Mouse (Mus musculus) ES-E14 (cell line): ENCODE measurements around the gene Spata1. TPM values are rescaled to one million over a fixed set of nuclear protein-coding genes. Genes with fewer than 3 reads are reported as not detected.

Experiments used
- DNase-seq: peaks from one replicate; pipeline ENCODE4 v3.0.0-alpha.2; 2013; ENCODE audit warnings: low read depth, low spot score
- H3K27ac ChIP-seq: 2 replicates; pipeline ENCODE4 v1.5.1; 2012; ENCODE audit warnings: low read depth, mild to moderate bottlenecking, low read length, moderate library complexity, mixed read lengths; ENCODE audit not compliant: poor library complexity, insufficient read depth, severe bottlenecking
- H3K36me3 ChIP-seq: 2 replicates; pipeline ENCODE4 v1.6.1; 2012; ENCODE audit warnings: mild to moderate bottlenecking, low read length, moderate library complexity, mixed read lengths; ENCODE audit not compliant: control insufficient read depth, poor library complexity, insufficient read depth, severe bottlenecking
- H3K4me1 ChIP-seq, 2 experiments: fragments of 150-350 bp in 1 of 2; sonication (generic) in 1 of 2; 2 replicates each; pipeline ENCODE4 v1.6.1; 2012; ENCODE audit warnings: low read length in 2 of 2, mild to moderate bottlenecking in 1 of 2, mixed read lengths in 1 of 2; ENCODE audit not compliant: control insufficient read depth in 2 of 2, insufficient read depth in 2 of 2, poor library complexity in 1 of 2
- H3K4me3 ChIP-seq, 2 experiments: fragments of 150-350 bp in 1 of 2; sonication (generic) in 1 of 2; 2 replicates each; pipeline ENCODE4 v1.5.1; 2012; ENCODE audit warnings: low read length in 2 of 2, low read depth in 1 of 2, mild to moderate bottlenecking in 1 of 2, mixed read lengths in 1 of 2; ENCODE audit not compliant: insufficient read depth in 1 of 2, poor library complexity in 1 of 2, severe bottlenecking in 1 of 2
- H3K9ac ChIP-seq: 2 replicates; pipeline ENCODE4 v1.6.1; 2012; ENCODE audit warnings: low read depth, mild to moderate bottlenecking, low read length, mixed read lengths; ENCODE audit not compliant: poor library complexity, insufficient read depth, severe bottlenecking
- H3K9me3 ChIP-seq: fragments of 150-350 bp; sonication (generic); 2 replicates; pipeline ENCODE4 v1.6.1; 2012; ENCODE audit warnings: low read depth, mild to moderate bottlenecking, low read length; ENCODE audit not compliant: control insufficient read depth, insufficient read depth
- CHD2 ChIP-seq: IDR thresholded peaks from 2 replicates; pipeline ENCODE4 v1.6.1; 2014; ENCODE audit warnings: mild to moderate bottlenecking, low read depth, low read length, inconsistent platforms
- HCFC1 ChIP-seq: IDR thresholded peaks from 2 replicates; pipeline ENCODE4 v1.6.1; 2012; ENCODE audit warnings: low read length, inconsistent platforms, borderline replicate concordance; ENCODE audit not compliant: insufficient read depth
- MAFK ChIP-seq: IDR thresholded peaks from 2 replicates; pipeline ENCODE4 v1.6.1; 2014; ENCODE audit warnings: mild to moderate bottlenecking, low read depth, low read length, inconsistent platforms; ENCODE audit not compliant: insufficient read depth
- ZC3H11A ChIP-seq: IDR thresholded peaks from 2 replicates; pipeline ENCODE4 v1.6.1; 2012; ENCODE audit warnings: low read depth, mild to moderate bottlenecking, inconsistent platforms, low read length, borderline replicate concordance
- ZNF384 ChIP-seq: IDR thresholded peaks from 2 replicates; pipeline ENCODE4 v1.6.1; 2012; ENCODE audit warnings: low read depth, low read length, inconsistent platforms
- in situ Hi-C, 2 experiments: fragments of 600-800 bp; cut with MboI; formaldehyde crosslinking; loops; one replicate each; pipeline ENCODE4 v1.15.1; 2025; ENCODE audit warnings: low sequenced_read_pairs in 2 of 2, inconsistent platforms in 1 of 2; ENCODE audit not compliant: unreplicated experiment in 2 of 2
- total RNA-seq: library from RNA; depleted of rRNA; stranded (reverse); fragments of 300-350 nt; gene quantifications from 2 replicates; pipeline ENCODE4 v1.2.3, GENCODE M21; 2012

Gene Spata1
- total RNA-seq, 1 experiment: 3.1 TPM

- H3K9me3 ChIP-seq: no peaks in the 10 kb centered on the region
- H3K9ac ChIP-seq: peak overlapping the region; percentile 84
- peaks cover 3 to 5% of the 10 kb centered on the region in 2 experiments; a peak in 2 of 4 replicates for H3K4me1 ChIP-seq
- in situ Hi-C loops: no loop called here
- H3K36me3 ChIP-seq: no peaks in the 10 kb centered on the region
- peak overlapping the region; percentile 75; the same call in 1 of the 2 replicates for H3K27ac ChIP-seq
- DNase-seq: peak; percentile 92
- no peak for TF ChIP-seq CHD2
- no peak for TF ChIP-seq ZNF384
- TF ChIP-seq ZC3H11A: no peak
- TF ChIP-seq MAFK: no peak
- no peak for TF ChIP-seq HCFC1
- H3K4me3 ChIP-seq: peak overlapping the region; percentile 81 to 95
These were observed 49.1 kb downstream of the Spata1 start for GRCm38 (mm10) chr3:146450371-146450841.

GRCm38 (mm10) chr3:146449745-146450250 lies 49.8 kb downstream of the Spata1 start, which contains the start of gene Ctbs:
Gene Ctbs (plus strand): TSS chr3:146449795.
- in situ Hi-C loops: no loop called here
- Histone ChIP-seq H3K36me3 (no peaks in the 10 kb centered on the region), H3K27ac (peak within 1 kb of the TSS; percentile 75; the same call in 1 of the 2 replicates)

GRCm38 (mm10) chr3:146448969-146449368 lies 50.6 kb downstream of the Spata1 start:
- no peak overlapping the region for H3K9ac ChIP-seq
- H3K36me3 ChIP-seq: no peaks in the 10 kb centered on the region
- H3K4me3 ChIP-seq: no peak overlapping the region
- TF ChIP-seq HCFC1: no peak
- H3K9me3 ChIP-seq: no peaks in the 10 kb centered on the region
- in situ Hi-C loops: no loop called here
- no peak for DNase-seq
- no peak overlapping the region for H3K27ac ChIP-seq
- peaks cover 3 to 5% of the 10 kb centered on the region in 2 experiments; a peak in 2 of 4 replicates for H3K4me1 ChIP-seq

More at GRCm38 (mm10) chr3:146449745-146450250, 49.8 kb downstream of the Spata1 start, which contains the start of gene Ctbs:
- DNase-seq: no peak
- TF ChIP-seq HCFC1: no peak
- Histone ChIP-seq H3K9ac (peak within 1 kb of the TSS; percentile 84), H3K4me1 (peaks cover 3 to 5% of the 10 kb centered on the region in 2 experiments; a peak in 2 of 4 replicates), H3K4me3 (peak within 1 kb of the TSS; percentile 81 to 95), H3K9me3 (no peaks in the 10 kb centered on the region)

- no peak for TF ChIP-seq ZC3H11A
- no peak for TF ChIP-seq CHD2
- TF ChIP-seq MAFK: no peak
- TF ChIP-seq HCFC1: no peak
- no peak for TF ChIP-seq ZNF384
- in situ Hi-C loops: no loop called here
- Histone ChIP-seq H3K36me3 (no peaks in the 10 kb centered on the region), H3K4me3 (no peak overlapping the region), H3K9ac (no peak overlapping the region), H3K27ac (no peak overlapping the region), H3K4me1 (peaks cover 3 to 5% of the 10 kb centered on the region in 2 experiments; a peak in 2 of 4 replicates), H3K9me3 (no peaks in the 10 kb centered on the region)
- no peak for DNase-seq
These were observed 51.2 kb downstream of the Spata1 start for GRCm38 (mm10) chr3:146448372-146448771.

- Histone ChIP-seq H3K4me1 (peaks cover 3 to 5% of the 10 kb centered on the region in 2 experiments; a peak in 2 of 4 replicates), H3K36me3 (no peaks in the 10 kb centered on the region), H3K9me3 (no peaks in the 10 kb centered on the region), H3K27ac (no peak overlapping the region), H3K4me3 (no peak overlapping the region), H3K9ac (no peak overlapping the region)
- TF ChIP-seq ZNF384 (no peak), MAFK (no peak), ZC3H11A (no peak), HCFC1 (no peak), CHD2 (no peak)
- in situ Hi-C loops: no loop called here
- DNase-seq: no peak
These were observed 52.0 kb downstream of the Spata1 start for GRCm38 (mm10) chr3:146447598-146447997.
